ENCODE assay signal across 13 mouse cellular contexts in genomic region chr5:53924005-53924404, GRCm38 (mm10).
A peak's percentile ranks its signal among the peaks of the same experiment; 100 is the strongest.
DNase-seq lines count a peak whose midpoint lies in the region; ATAC-seq lines count a peak whose summit lies in the region.
"Had no signal": no experiment of that assay in that cellular context is flagged by ENCODE, and none has a peak within 500 bp of the region (broad histone marks: within the 10 kb centered on the region; RNA-seq: fewer than 3 reads in every experiment).

No protein-coding gene starts in this region.

- WGBS in embryonic facial prominence, embryonic 14.5 days = 64% methylated on average over 4 of the region's 4 CpGs
- 75% methylated on average over 4 of the region's 4 CpGs for WGBS in embryonic facial prominence, embryonic 10.5 days
- WGBS in kidney, embryonic 16.5 days = 53% methylated on average over 4 of the region's 4 CpGs
- WGBS in neural tube, embryonic 12.5 days = 71% methylated on average over 4 of the region's 4 CpGs
- WGBS in neural tube, embryonic 15.5 days = 77% methylated on average over 4 of the region's 4 CpGs

- peaks cover 10% of the 10 kb centered on the region; the same call in 1 of the 2 replicates for H3K9me3 ChIP-seq in embryonic facial prominence, embryonic 14.5 days (ENCODE audit: control insufficient read depth, low read length)
- H3K9me3 ChIP-seq in embryonic facial prominence, embryonic 10.5 days = 0 out of 2 replicates have a peak, but pooled peaks cover 4% of the 10 kb centered on the region
- H3K9me3 ChIP-seq in kidney, embryonic 16.5 days (ENCODE audit: low read length) = peaks cover 5% of the 10 kb centered on the region; the same call in 1 of the 2 replicates
- H3K9me3 ChIP-seq in neural tube, embryonic 12.5 days = no peaks in the 10 kb centered on the region
- H3K9me3 ChIP-seq in neural tube, embryonic 15.5 days (replicated peaks) = no peaks in the 10 kb centered on the region
- H3K9me3 ChIP-seq: heart, embryonic 15.5 days had no signal

- no peak for ATAC-seq in embryonic facial prominence, embryonic 14.5 days (ENCODE audit: low read depth)
- ATAC-seq in kidney, embryonic 16.5 days (ENCODE audit: low FRiP score, low TSS enrichment) = peak; percentile 62; the same call in 1 of the 2 replicates
- 0 out of 2 replicates have a peak, but pooled peaks have one; percentile 33 for ATAC-seq in neural tube, embryonic 12.5 days (ENCODE audit: low FRiP score, low read depth)
- ATAC-seq in neural tube, embryonic 15.5 days (ENCODE audit: low FRiP score) = no peak

- no peaks in the 10 kb centered on the region for H3K27me3 ChIP-seq in embryonic facial prominence, embryonic 14.5 days (replicated peaks; ENCODE audit: control insufficient read depth, insufficient read depth, low read length)
- no peaks in the 10 kb centered on the region for H3K27me3 ChIP-seq in embryonic facial prominence, embryonic 10.5 days (replicated peaks; ENCODE audit: low read depth, poor library complexity, severe bottlenecking)
- no peaks in the 10 kb centered on the region for H3K27me3 ChIP-seq in kidney, embryonic 16.5 days (ENCODE audit: insufficient read depth, low read length)
- H3K27me3 ChIP-seq in neural tube, embryonic 12.5 days (replicated peaks) = no peaks in the 10 kb centered on the region
- H3K27me3 ChIP-seq in neural tube, embryonic 15.5 days (replicated peaks) = no peaks in the 10 kb centered on the region
- H3K27me3 ChIP-seq: heart, embryonic 15.5 days; limb, embryonic 13.5 days had no signal

- DNase-seq in embryonic facial prominence, embryonic 14.5 days (ENCODE audit: low spot score) = peak; percentile 23
- no peak for DNase-seq in embryonic facial prominence, embryonic 10.5 days (ENCODE audit: low spot score)
- DNase-seq in kidney, postnatal 14 days = no peak
- DNase-seq in gastrocnemius, postnatal 25 days = no peak
- no peak for DNase-seq in adrenal gland, adult 18-20 months (ENCODE audit: low spot score in 2 of 2)
- DNase-seq: adrenal gland, adult 2 months; layer of hippocampus, postnatal 36 days had no signal

- H3K4me1 ChIP-seq in embryonic facial prominence, embryonic 14.5 days (ENCODE audit: control insufficient read depth, insufficient read depth, low read length) = peaks cover 8% of the 10 kb centered on the region; the same call in 1 of the 2 replicates
- peaks cover 13% of the 10 kb centered on the region for H3K4me1 ChIP-seq in embryonic facial prominence, embryonic 10.5 days
- peaks cover 13% of the 10 kb centered on the region for H3K4me1 ChIP-seq in kidney, embryonic 16.5 days (ENCODE audit: insufficient read depth, low read length)
- no peaks in the 10 kb centered on the region for H3K4me1 ChIP-seq in neural tube, embryonic 12.5 days
- no peaks in the 10 kb centered on the region for H3K4me1 ChIP-seq in neural tube, embryonic 15.5 days

- H3K4me2 ChIP-seq in embryonic facial prominence, embryonic 14.5 days (ENCODE audit: low read depth, low read length) = no peak overlapping the region
- H3K4me2 ChIP-seq in kidney, embryonic 16.5 days (replicated peaks; ENCODE audit: low read depth, low read length) = no peak overlapping the region
- H3K4me2 ChIP-seq in neural tube, embryonic 12.5 days (replicated peaks) = no peak overlapping the region
- no peak overlapping the region for H3K4me2 ChIP-seq in neural tube, embryonic 15.5 days
- H3K4me2 ChIP-seq: heart, embryonic 15.5 days; limb, embryonic 13.5 days; midbrain, embryonic 11.5 days had no signal

- no peak overlapping the region for H3K27ac ChIP-seq in embryonic facial prominence, embryonic 14.5 days (replicated peaks; ENCODE audit: low read depth, low read length)
- H3K27ac ChIP-seq in embryonic facial prominence, embryonic 10.5 days (replicated peaks) = no peak overlapping the region
- no peak overlapping the region for H3K27ac ChIP-seq in kidney, embryonic 16.5 days (ENCODE audit: low read length)
- H3K27ac ChIP-seq in neural tube, embryonic 12.5 days = no peak overlapping the region
- no peak overlapping the region for H3K27ac ChIP-seq in neural tube, embryonic 15.5 days (replicated peaks)
- H3K27ac ChIP-seq: heart, embryonic 15.5 days; limb, embryonic 13.5 days had no signal

- no peak overlapping the region for H3K4me3 ChIP-seq in embryonic facial prominence, embryonic 14.5 days (ENCODE audit: low read depth, low read length)
- H3K4me3 ChIP-seq in embryonic facial prominence, embryonic 10.5 days = no peak overlapping the region
- no peak overlapping the region for H3K4me3 ChIP-seq in kidney, embryonic 16.5 days (ENCODE audit: low read length)
- no peak overlapping the region for H3K4me3 ChIP-seq in neural tube, embryonic 12.5 days
- no peak overlapping the region for H3K4me3 ChIP-seq in neural tube, embryonic 15.5 days (replicated peaks)
- H3K4me3 ChIP-seq: heart, embryonic 15.5 days; limb, embryonic 13.5 days had no signal

- H3K9ac ChIP-seq in embryonic facial prominence, embryonic 14.5 days (ENCODE audit: low read depth, low read length) = no peak overlapping the region
- no peak overlapping the region for H3K9ac ChIP-seq in kidney, embryonic 16.5 days (replicated peaks; ENCODE audit: low read length)
- H3K9ac ChIP-seq in neural tube, embryonic 12.5 days = no peak overlapping the region
- no peak overlapping the region for H3K9ac ChIP-seq in neural tube, embryonic 15.5 days (replicated peaks)
- H3K9ac ChIP-seq: heart, embryonic 15.5 days; limb, embryonic 13.5 days had no signal

- no peaks in the 10 kb centered on the region for H3K36me3 ChIP-seq in embryonic facial prominence, embryonic 14.5 days (ENCODE audit: control insufficient read depth, insufficient read depth, low read length)
- no peaks in the 10 kb centered on the region for H3K36me3 ChIP-seq in embryonic facial prominence, embryonic 10.5 days (replicated peaks)
- no peaks in the 10 kb centered on the region for H3K36me3 ChIP-seq in kidney, embryonic 16.5 days (ENCODE audit: insufficient read depth, low read length)
- no peaks in the 10 kb centered on the region for H3K36me3 ChIP-seq in neural tube, embryonic 12.5 days
- no peaks in the 10 kb centered on the region for H3K36me3 ChIP-seq in neural tube, embryonic 15.5 days
- H3K36me3 ChIP-seq: heart, embryonic 15.5 days; limb, embryonic 13.5 days had no signal

Comparison
In these comparisons a context has a peak if more than half of its experiments do, and no peak if none do; other contexts are left out.
1. ATAC-seq: peak in kidney, embryonic 16.5 days (single experiment) and neural tube, embryonic 12.5 days (single experiment); none in embryonic facial prominence, embryonic 14.5 days (single experiment) and neural tube, embryonic 15.5 days (single experiment).